Mouse (Mus musculus): ENCODE data around the gene Utp6. TPM values are rescaled to one million over a fixed set of nuclear protein-coding genes. Genes with fewer than 3 reads are reported as not detected.

Gene Utp6
- polyA plus RNA-seq, 1 experiment from 2014 or later, result 87.5 TPM

DNA sequence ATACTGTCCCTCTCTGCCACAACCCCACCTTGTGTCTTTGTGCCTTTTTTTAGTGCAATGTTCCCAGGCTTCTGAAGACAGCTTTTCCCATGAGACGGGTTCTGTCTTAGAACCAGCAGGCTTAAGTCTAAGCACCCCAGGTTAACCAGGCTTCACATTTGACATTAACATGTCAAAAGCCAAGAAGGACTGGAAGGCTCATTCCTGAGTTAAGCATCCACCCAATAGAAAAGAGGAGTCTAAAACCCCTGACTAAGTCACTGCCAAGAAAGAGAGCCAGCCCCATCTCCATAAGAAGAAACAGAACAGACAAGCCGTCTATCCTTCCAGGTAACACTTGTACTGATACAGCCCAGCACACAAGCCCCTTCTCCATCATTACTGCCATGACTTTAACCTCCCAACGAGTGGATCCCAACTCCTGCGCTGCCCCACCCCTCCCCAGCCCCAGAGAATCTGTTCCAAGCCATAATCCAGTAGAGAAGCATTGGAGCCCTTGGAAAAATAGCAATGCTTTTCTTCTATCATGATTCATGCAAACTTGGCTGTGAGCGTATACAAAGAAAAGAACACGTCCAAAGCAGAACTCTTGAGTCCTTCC is 59.2 kb downstream of the Utp6 start:
- ATAC-seq (ENCODE audit: low FRiP score), result no peak

DNA sequence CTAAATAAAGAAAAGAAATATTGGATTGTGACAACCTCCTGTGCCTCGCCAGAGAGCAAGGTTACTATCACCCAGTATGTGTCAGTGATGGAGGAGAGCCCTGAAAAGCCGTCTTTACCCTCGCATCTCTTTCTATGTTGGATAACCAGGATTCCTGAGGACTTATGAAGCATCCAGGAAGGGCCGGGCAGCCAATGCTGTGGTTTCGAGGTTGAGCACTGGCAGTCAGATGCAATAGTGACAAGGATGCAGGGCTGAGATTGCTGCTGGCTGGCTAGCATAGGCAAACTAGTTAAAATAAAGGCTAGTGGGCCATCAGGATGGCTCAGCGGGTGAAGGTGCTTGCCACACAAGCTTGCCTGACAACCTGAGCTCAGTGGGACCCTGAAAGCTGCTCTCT is 61.0 kb downstream of the Utp6 start:
- no peak for ATAC-seq (ENCODE audit: low FRiP score)
- 88% methylated on average over 6 of the region's 6 CpGs for WGBS

More for the DNA sequence above, 59.2 kb downstream of the Utp6 start:
- Histone ChIP-seq H3K4me1 (replicated peaks; ENCODE audit: control insufficient read depth, insufficient read depth, low read length) (no peaks in the 10 kb centered on the region), H3K4me2 (replicated peaks; ENCODE audit: low read depth, low read length) (no peak overlapping the region), H3K36me3 (ENCODE audit: control insufficient read depth, insufficient read depth, low read length) (no peaks in the 10 kb centered on the region), H3K4me3 (ENCODE audit: low read depth, low read length) (no peak overlapping the region), H3K9ac (ENCODE audit: low read depth, low read length) (no peak overlapping the region), H3K9me3 (ENCODE audit: control insufficient read depth, low read length) (no peaks in the 10 kb centered on the region), H3K27me3 (ENCODE audit: control insufficient read depth, insufficient read depth, low read length) (no peaks in the 10 kb centered on the region), H3K27ac (ENCODE audit: low read depth, low read length) (no peak overlapping the region)
- 81% methylated on average over 6 of the region's 6 CpGs for WGBS
- no peak for DNase-seq (ENCODE audit: low spot score)

DNA sequence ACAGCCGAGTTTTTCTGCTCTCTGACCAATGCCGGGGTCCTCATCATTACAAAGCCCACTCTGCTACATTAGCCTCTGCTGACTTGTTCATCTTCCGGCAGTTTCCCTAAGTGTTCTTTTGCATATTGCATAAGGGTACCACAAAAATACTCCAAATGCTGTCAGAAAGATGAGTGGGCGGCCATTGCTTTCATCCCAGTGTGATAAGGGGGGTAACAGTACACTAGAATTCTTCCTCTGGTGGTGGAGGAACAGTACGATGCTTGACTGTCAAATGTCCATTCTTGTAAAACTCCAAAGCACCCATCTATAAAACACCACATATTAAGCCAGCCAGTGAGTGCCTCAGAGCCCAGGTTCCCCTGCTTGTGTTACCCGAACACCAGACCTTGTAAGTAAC is 69.9 kb downstream of the Utp6 start:
- no peaks in the 10 kb centered on the region for H3K4me1 ChIP-seq (replicated peaks; ENCODE audit: control insufficient read depth, insufficient read depth, low read length)
- no peaks in the 10 kb centered on the region for H3K9me3 ChIP-seq (ENCODE audit: control insufficient read depth, low read length)
- H3K4me2 ChIP-seq (replicated peaks; ENCODE audit: low read depth, low read length), result no peak overlapping the region
- no peak overlapping the region for H3K27ac ChIP-seq (ENCODE audit: low read depth, low read length)
- no peak overlapping the region for H3K4me3 ChIP-seq (ENCODE audit: low read depth, low read length)
- no peak for DNase-seq (ENCODE audit: low spot score)
- H3K27me3 ChIP-seq (ENCODE audit: control insufficient read depth, insufficient read depth, low read length), result no peaks in the 10 kb centered on the region
- WGBS, result 93% methylated on average over 6 of the region's 6 CpGs
- no peaks in the 10 kb centered on the region for H3K36me3 ChIP-seq (ENCODE audit: control insufficient read depth, insufficient read depth, low read length)
- ATAC-seq (ENCODE audit: low FRiP score), result no peak
- no peak overlapping the region for H3K9ac ChIP-seq (ENCODE audit: low read depth, low read length)

More for the DNA sequence above, 61.0 kb downstream of the Utp6 start:
- Histone ChIP-seq H3K9me3 (ENCODE audit: control insufficient read depth, low read length) (no peaks in the 10 kb centered on the region), H3K27me3 (ENCODE audit: control insufficient read depth, insufficient read depth, low read length) (no peaks in the 10 kb centered on the region), H3K27ac (ENCODE audit: low read depth, low read length) (no peak overlapping the region), H3K9ac (ENCODE audit: low read depth, low read length) (no peak overlapping the region), H3K4me2 (replicated peaks; ENCODE audit: low read depth, low read length) (no peak overlapping the region), H3K4me1 (replicated peaks; ENCODE audit: control insufficient read depth, insufficient read depth, low read length) (no peaks in the 10 kb centered on the region), H3K4me3 (ENCODE audit: low read depth, low read length) (no peak overlapping the region), H3K36me3 (ENCODE audit: control insufficient read depth, insufficient read depth, low read length) (no peaks in the 10 kb centered on the region)
- no peak for DNase-seq (ENCODE audit: low spot score)

DNA sequence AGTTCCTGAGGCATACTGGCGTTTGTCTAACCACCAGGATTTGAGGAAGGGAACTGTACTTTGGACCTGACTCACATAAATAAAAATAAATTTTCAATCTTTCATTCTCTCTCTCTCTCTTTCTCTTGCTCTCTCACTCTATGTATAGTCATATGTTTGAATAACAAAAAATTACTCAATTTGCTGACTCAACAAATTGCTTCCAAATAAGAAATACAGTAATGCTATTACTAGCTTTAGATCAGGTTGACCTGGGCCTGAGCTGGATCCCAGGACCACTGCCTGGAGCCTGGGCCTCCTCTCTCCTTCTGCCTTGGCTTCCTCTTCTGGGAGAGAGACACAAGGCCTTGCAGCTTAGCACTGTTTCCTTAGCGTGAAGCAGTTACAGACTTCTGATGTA is 71.4 kb downstream of the Utp6 start:
- 72% methylated on average over 2 of the region's 2 CpGs for WGBS
- no peak for ATAC-seq (ENCODE audit: low FRiP score)

DNA sequence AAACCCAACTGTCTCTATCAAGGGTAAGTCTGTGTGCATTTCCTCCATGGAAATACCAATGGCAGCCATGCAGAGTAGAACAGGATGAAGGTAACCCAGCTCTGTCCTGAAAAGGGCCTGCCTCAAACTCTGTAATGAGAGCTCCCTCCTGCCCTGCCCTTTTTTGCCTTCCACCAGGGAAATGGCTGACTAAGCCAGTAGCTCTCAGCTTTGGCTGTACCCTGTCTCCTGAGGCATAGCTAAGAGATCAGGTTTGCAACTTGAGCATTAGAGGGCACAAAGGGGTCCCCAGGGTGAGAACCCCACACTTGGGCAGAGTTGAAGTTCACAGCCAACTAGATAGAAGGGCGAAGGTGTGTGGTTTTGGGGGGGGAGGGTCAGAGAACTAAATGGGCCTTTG is 75.2 kb downstream of the Utp6 start:
- H3K27ac ChIP-seq (ENCODE audit: low read depth, low read length), result no peak overlapping the region
- DNase-seq (ENCODE audit: low spot score) (no peak), ATAC-seq (ENCODE audit: low FRiP score) (no peak)
- no peaks in the 10 kb centered on the region for H3K27me3 ChIP-seq (ENCODE audit: control insufficient read depth, insufficient read depth, low read length)
- H3K4me3 ChIP-seq (ENCODE audit: low read depth, low read length), result no peak overlapping the region
- no peak overlapping the region for H3K9ac ChIP-seq (ENCODE audit: low read depth, low read length)
- H3K36me3 ChIP-seq (ENCODE audit: control insufficient read depth, insufficient read depth, low read length), result no peaks in the 10 kb centered on the region
- no peak overlapping the region for H3K4me2 ChIP-seq (replicated peaks; ENCODE audit: low read depth, low read length)
- WGBS, result 78% methylated on average over 1 of the region's 1 CpGs
- H3K4me1 ChIP-seq (replicated peaks; ENCODE audit: control insufficient read depth, insufficient read depth, low read length), result no peaks in the 10 kb centered on the region
- no peaks in the 10 kb centered on the region for H3K9me3 ChIP-seq (ENCODE audit: control insufficient read depth, low read length)

More for the DNA sequence above, 71.4 kb downstream of the Utp6 start:
- Histone ChIP-seq H3K36me3 (ENCODE audit: control insufficient read depth, insufficient read depth, low read length) (no peaks in the 10 kb centered on the region), H3K9me3 (ENCODE audit: control insufficient read depth, low read length) (no peaks in the 10 kb centered on the region), H3K4me2 (replicated peaks; ENCODE audit: low read depth, low read length) (no peak overlapping the region), H3K4me1 (replicated peaks; ENCODE audit: control insufficient read depth, insufficient read depth, low read length) (no peaks in the 10 kb centered on the region), H3K9ac (ENCODE audit: low read depth, low read length) (no peak overlapping the region), H3K4me3 (ENCODE audit: low read depth, low read length) (no peak overlapping the region), H3K27me3 (ENCODE audit: control insufficient read depth, insufficient read depth, low read length) (no peaks in the 10 kb centered on the region), H3K27ac (ENCODE audit: low read depth, low read length) (no peak overlapping the region)
- DNase-seq (ENCODE audit: low spot score), result no peak

DNA sequence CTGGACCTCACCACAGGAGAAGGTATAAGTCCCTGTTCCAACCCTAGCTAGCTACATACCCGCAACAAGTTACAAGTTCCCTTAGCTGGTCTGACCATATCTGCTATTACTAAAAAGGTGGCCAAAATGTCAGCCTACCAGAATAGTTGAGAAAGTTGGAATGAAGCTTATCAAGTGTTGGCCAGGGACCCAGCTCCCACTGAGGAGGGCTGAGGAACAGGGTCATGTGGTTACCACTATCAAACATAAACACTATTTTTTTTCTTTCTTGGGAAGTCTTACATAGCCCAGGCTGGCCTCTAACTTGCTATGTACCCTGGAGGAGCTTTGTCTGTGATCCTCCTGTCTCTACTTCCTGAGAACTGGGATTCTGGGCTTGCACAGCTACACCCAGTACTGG is 75.8 kb downstream of the Utp6 start:
- ATAC-seq (ENCODE audit: low FRiP score) (no peak), DNase-seq (ENCODE audit: low spot score) (no peak)
- Histone ChIP-seq H3K4me3 (ENCODE audit: low read depth, low read length) (no peak overlapping the region), H3K27me3 (ENCODE audit: control insufficient read depth, insufficient read depth, low read length) (no peaks in the 10 kb centered on the region), H3K9ac (ENCODE audit: low read depth, low read length) (no peak overlapping the region), H3K36me3 (ENCODE audit: control insufficient read depth, insufficient read depth, low read length) (no peaks in the 10 kb centered on the region), H3K4me1 (replicated peaks; ENCODE audit: control insufficient read depth, insufficient read depth, low read length) (no peaks in the 10 kb centered on the region), H3K4me2 (replicated peaks; ENCODE audit: low read depth, low read length) (no peak overlapping the region), H3K9me3 (ENCODE audit: control insufficient read depth, low read length) (no peaks in the 10 kb centered on the region), H3K27ac (ENCODE audit: low read depth, low read length) (no peak overlapping the region)
- 95% methylated on average over 1 of the region's 1 CpGs for WGBS

DNA sequence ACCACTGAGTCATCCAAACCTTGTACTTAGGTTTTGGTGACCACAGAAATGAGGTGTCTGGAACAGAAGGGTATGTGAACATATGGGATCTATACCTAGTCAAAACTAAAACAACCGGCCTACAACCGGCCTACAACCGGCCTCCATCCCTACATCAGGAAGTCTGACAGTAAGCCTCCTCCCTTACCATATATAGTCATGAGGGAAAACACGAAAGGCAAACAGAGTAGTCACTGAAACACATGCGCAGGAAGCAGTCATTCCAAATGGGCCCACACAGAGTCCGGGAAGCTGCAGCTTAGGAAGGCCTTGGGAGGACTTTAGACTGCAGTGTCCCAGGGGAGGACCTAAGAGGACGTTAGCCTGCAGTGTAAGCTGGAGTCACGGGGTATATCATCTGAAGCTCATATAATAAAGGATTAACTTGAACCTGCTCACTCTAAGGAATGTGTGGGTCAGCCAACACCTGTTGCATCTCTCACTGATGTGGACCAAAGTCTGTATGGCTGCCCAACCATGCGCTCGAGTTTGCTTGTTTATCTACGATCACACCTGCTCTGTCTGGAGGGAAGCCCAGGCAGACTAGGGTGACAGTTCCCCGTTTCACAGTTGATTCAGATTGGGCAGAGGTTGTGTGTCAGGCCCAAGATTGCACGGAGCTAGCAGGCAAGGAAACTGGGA is 76.3 kb downstream of the Utp6 start:
- Histone ChIP-seq H3K27me3 (ENCODE audit: control insufficient read depth, insufficient read depth, low read length) (no peaks in the 10 kb centered on the region), H3K36me3 (ENCODE audit: control insufficient read depth, insufficient read depth, low read length) (no peaks in the 10 kb centered on the region), H3K4me1 (replicated peaks; ENCODE audit: control insufficient read depth, insufficient read depth, low read length) (no peaks in the 10 kb centered on the region), H3K9ac (ENCODE audit: low read depth, low read length) (no peak overlapping the region), H3K4me2 (replicated peaks; ENCODE audit: low read depth, low read length) (no peak overlapping the region), H3K27ac (ENCODE audit: low read depth, low read length) (no peak overlapping the region), H3K4me3 (ENCODE audit: low read depth, low read length) (no peak overlapping the region), H3K9me3 (ENCODE audit: control insufficient read depth, low read length) (no peaks in the 10 kb centered on the region)
- 91% methylated on average over 13 of the region's 13 CpGs for WGBS
- no peak for DNase-seq (ENCODE audit: low spot score)
- ATAC-seq (ENCODE audit: low FRiP score), result no peak

DNA sequence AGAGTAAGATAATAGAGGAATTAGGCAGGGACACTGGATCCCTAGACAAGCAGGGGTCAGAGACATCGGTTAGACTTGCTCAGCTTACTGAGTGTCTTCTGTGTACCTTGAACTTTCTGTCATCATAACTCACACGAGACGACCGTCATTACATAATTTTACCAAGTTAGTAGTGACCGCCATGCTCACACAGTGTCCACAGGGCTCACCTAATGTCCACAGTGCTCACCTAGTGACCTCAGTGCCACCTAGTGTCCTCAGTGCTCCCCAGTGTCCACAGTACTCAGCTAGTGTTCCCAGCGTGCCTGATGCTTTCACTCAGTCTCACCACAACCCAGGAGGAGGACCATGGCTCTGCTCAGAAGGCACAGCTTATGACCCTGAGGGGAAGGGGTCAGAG is 77.4 kb downstream of the Utp6 start:
- Histone ChIP-seq H3K27me3 (ENCODE audit: control insufficient read depth, insufficient read depth, low read length) (no peaks in the 10 kb centered on the region), H3K9me3 (ENCODE audit: control insufficient read depth, low read length) (no peaks in the 10 kb centered on the region), H3K9ac (ENCODE audit: low read depth, low read length) (no peak overlapping the region), H3K4me1 (replicated peaks; ENCODE audit: control insufficient read depth, insufficient read depth, low read length) (no peaks in the 10 kb centered on the region), H3K27ac (ENCODE audit: low read depth, low read length) (no peak overlapping the region), H3K4me2 (replicated peaks; ENCODE audit: low read depth, low read length) (no peak overlapping the region), H3K36me3 (ENCODE audit: control insufficient read depth, insufficient read depth, low read length) (no peaks in the 10 kb centered on the region), H3K4me3 (ENCODE audit: low read depth, low read length) (no peak overlapping the region)
- WGBS, result 88% methylated on average over 6 of the region's 6 CpGs
- ATAC-seq (ENCODE audit: low FRiP score) (no peak), DNase-seq (ENCODE audit: low spot score) (no peak)
